Mouse (Mus musculus) frontal cortex, adult (tissue): ENCODE measurements around the gene Prkcb.

Experiments used
- ATAC-seq: cut with Nextera tagmentation; 2 replicates; pipeline ENCODE4 v1.9.2; 2017; ENCODE audit warnings: mild to moderate bottlenecking, moderate library complexity, mixed read lengths; ENCODE audit not compliant: low TSS enrichment

Gene Prkcb

GRCm38 (mm10) chr7:122366635-122367034, 78.1 kb downstream of the Prkcb start:
- ATAC-seq, result no peak

DNA sequence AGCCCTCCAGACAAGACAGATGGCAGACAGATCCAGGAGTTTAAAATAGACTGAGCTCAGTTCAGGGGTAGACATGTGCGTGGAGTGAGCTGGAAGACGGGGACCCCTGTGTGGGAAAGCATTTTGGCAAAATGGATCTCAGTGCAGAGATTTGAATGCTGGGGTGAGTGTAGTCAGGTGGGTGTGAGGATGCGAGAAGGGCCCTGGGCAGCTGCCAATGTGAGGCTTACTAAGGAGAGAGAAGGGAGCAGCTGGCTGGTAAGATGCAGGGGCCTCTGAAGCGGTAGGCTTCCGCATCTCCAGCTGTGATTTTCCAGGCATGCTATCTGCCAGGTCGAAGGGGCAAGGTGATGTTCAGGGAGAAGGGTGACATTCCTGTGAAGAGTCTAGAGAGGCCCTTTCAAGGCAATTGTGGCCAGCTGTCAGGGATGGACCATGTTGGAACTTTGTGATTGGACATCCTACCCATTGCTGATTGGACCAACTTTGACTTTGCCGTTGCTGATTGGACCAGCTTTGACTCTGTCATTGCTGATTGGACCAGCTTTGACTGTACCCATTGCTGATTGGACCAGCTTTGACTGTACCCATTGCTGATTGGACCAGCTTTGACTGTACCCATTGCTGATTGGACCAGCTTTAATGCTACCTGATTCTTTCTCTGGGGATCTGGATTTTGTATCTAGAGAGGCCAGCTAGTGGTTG, 78.9 kb downstream of the Prkcb start:
- peak; percentile 61 for ATAC-seq

GRCm38 (mm10) chr7:122370488-122370887, 81.9 kb downstream of the Prkcb start:
- no peak for ATAC-seq

DNA sequence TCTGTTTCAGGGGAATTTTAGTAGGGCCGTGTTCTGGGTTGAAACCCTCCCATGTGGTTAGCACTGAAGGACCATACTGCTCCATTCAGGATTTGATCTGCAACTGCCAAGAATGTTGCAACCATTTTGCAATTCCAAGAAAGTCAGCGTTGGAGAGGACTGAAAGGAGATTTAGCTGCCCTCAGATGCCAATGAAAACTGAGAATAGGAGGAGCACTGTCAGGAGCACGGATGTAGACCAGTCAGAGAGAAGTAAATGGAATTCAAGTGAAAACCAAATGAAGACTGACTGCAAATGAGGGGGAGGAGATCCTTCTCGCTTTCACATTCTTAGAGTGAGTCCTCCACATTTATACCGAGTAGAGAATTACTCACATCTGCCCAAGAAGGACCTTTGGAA, 83.4 kb downstream of the Prkcb start:
- ATAC-seq, result no peak

DNA sequence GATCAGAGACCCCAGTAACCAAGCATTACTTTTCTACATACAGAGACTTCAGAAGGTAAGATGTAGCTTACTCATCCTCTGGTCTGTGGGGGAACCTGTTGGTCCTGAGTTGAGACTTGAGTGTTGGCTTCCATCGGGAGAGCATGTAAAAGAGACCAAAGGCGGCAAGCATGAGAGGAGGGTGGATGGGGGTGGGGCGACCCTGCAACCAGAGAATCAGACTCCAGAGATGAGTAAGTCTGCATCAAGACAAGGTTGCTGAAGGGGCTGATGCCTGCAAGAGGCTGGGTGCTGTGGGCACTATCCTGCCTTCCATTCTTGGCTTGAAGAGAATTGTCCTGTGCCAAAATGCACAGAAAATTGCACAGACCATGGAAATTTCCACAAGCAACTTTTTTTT, 83.8 kb downstream of the Prkcb start:
- ATAC-seq, result 0 out of 2 replicates have a peak, but pooled peaks have one; percentile 36

DNA sequence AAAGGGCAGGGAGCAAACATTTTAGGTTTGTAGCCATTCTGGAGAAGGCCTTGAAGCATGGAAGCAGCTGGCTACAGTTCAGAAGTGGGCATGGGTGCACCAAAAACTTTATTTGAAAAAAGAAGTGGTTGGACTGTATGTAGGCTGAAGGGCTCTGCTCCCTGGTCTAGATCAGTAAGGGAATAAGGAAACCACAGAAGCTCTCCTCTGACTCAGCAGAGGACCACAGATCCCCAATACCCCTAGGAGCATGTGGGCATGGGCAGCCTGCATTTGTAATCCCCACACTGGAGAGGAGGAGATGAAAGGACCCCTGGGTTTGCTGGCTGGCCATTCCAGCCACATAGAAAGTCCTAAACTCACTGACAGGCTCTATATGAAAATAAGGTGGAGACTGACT, 88.3 kb downstream of the Prkcb start:
- no peak for ATAC-seq

DNA sequence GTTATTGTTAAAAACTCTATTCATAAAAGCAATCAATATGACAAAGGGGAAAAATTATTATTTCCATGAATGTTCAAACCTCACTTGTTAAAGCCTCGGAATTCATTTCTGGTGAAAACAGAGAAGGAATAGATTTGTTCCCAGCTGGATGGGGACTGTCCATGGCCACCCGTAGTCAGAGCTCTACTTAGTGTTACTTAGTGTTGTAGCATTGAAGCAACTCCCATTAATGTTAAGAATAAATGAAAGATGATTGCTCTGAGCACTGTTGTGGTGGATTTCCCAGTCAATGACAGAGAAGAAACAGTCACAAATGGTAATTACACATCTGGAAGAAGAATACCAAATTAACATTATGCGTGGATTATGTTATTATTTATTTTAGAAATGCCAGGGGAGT, 89.4 kb downstream of the Prkcb start:
- ATAC-seq, result no peak

DNA sequence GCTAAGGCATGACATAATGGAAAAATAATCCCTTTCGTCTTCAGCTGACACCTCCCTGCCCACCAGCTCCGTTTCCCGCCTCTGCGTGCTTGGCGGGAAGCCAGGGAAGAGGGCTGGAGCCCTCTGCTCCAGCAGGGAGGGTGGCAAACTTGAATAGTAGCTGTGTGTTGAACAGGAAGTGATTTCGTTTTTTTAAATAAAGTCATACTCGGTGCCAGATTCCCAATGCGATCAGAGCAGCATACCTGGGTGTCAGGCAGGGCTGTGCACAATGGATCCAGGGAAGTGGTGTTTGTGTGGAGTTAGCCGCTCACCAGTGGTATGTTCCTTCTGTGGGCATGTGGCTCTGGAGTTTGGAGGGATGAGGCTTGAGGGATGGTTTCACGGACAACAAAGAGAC, 89.9 kb downstream of the Prkcb start:
- ATAC-seq, result peak; percentile 13; the same call in 1 of the 2 replicates

DNA sequence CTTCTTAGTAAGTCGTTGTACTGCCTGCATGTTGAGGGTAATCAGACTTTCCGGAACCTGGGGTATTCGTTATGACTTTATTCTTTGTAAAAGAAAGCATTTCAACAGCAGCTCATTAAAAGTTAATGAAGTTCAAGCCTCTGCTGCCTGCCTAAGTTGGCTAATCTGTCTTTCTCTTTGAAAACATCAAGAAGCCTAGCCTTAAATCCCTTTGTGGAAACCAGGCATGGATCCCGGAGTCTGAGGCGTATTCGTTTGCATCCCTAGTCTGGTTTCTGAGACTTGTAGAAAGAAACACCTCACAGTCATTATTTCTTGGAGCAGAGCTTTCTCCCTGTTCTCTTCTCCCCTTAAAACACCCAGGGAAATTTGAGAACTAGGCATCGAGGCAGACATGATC, 90.7 kb downstream of the Prkcb start:
- ATAC-seq, result no peak

DNA sequence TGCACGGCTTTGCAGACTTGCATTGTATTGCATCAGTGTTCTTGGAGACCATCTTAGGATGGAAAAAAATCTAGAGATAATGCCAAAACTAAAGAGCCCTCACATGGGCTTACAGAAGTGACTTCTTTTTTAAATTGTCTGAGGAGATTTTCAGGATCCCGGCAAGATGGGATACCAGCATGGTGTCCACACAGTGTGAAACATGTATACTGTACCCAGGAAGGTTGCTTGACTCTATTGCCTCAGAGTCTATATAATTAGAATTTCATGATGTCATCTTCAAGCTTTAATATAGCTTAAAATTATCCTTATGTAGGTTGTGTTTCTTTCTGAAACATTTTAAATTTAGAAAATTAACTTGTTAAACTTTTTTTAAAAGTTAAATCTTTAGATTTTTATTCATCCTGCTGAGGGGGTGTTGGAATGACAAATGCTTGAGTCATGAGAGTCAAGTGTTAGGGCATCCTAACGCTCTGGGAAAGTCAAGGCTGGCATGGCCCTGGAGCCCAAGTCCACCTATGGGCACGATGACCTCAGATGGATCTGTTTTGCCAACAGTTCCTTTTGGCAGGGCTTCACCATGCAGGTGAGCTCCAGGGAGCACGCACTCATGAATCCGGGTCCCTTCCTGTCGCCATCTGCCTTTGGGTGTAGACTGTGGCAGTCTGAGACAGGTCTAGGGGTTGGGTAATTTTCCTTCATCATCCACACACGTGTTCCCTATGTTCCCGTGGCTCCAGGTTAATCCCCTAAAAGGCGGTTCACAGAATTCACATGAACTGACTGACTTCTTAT, 92.0 kb downstream of the Prkcb start:
- ATAC-seq, result peak; percentile 54

- no peak for ATAC-seq
Observed at GRCm38 (mm10) chr7:122381560-122381959, 93.0 kb downstream of the Prkcb start.

- ATAC-seq, result no peak
Observed at GRCm38 (mm10) chr7:122383260-122383659, 94.7 kb downstream of the Prkcb start.

- no peak for ATAC-seq
Observed at GRCm38 (mm10) chr7:122384891-122385290, 96.3 kb downstream of the Prkcb start.

DNA sequence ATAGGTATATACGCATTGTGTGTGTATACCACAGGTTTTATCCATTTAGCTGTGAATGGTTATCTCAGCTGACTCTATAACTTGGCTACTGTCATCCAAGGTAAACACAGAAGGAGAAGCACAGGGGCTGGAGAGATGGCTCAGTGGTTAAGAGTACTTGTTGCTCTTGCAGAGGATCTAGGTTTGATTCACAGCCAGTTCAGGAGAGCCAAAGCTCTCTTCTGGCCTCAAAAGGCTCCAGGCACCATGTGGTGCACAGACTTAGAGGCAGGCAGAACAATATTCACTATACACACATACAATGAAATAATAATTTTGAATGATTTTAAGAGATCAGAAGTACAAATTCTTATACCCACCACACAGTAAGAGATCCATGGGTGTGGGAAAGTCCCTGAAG, 98.0 kb downstream of the Prkcb start:
- no peak for ATAC-seq

DNA sequence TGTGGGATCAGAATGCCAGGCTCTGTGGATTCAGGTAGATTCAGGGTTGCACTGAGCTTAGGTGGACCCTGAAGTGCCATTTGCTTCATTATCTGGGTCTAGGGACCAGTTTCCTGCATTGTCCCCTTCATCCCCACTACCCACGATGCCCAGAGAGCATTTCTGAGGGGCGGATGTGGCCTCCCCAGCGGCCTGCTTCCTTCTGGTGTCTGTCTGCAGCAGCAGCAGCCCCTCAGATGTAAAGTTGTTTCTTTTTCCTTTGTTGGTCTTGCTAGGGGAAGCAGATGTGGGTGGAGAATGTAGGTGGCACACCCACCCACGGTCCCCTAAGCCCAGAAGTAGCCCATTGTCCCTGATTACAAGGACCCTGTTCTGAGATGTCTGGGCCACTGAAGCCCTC, 99.3 kb downstream of the Prkcb start:
- ATAC-seq, result no peak

GRCm38 (mm10) chr7:122388858-122389257, 100.3 kb downstream of the Prkcb start:
- no peak for ATAC-seq

DNA sequence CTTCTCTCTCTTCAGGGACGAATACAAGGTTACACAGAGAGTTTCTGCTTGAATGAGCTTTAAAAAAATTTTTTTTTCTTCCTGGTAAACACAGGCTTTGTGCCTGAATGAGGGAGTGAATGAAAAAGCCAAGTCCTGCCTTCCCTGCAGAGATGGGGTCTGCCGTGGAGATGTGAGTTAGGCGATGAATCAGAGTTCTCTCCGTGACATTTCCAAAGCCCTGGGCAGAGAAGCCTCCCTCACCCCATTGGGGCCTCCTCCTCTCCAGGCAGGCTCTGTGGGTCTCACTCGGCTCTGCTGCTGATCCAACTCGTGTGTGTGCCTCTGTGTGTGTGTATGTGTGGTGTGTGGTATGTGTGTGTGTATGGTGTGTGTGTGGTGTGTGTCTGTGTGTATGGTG, 101.1 kb downstream of the Prkcb start:
- peak; percentile 39 for ATAC-seq

DNA sequence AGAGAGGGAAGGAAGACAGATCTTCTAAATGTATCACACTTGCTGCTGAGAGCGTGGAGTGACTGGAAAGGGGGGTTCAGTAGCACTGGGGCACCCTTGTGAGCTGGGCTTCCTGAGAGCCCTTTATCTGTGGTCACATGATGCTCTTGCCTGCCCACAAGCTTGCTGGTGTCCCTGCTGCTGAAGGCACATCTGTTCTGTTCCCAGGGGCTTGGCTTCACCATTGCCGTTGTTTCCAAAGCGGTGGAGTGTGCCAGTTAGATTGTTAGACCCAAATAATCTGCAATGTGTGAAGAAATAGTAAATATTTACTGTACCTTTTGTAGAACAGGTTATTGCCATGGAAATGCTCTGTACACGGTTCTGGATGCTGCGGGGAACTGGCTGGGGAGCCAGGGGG, 101.6 kb downstream of the Prkcb start:
- ATAC-seq, result peak; percentile 69

DNA sequence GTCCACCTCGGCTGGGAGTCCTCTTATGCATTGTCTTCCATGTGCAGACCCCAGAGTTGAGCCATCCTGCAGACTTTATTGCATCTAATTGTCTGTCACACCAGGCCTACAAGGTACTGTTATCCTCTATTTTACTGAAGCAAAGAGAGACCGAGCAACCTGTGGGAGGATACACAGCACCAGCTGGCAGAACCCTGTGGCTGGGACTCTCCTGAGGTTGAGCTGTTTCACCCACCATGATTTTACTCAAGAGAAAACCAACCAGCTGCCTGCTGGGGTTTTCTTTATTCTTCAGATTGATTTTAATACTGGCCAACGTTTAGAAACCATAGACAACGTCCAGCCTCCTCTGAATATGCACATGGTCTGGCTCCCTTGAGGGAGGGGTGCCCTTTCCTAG, 102.1 kb downstream of the Prkcb start:
- ATAC-seq, result peak; percentile 48; the same call in 1 of the 2 replicates

DNA sequence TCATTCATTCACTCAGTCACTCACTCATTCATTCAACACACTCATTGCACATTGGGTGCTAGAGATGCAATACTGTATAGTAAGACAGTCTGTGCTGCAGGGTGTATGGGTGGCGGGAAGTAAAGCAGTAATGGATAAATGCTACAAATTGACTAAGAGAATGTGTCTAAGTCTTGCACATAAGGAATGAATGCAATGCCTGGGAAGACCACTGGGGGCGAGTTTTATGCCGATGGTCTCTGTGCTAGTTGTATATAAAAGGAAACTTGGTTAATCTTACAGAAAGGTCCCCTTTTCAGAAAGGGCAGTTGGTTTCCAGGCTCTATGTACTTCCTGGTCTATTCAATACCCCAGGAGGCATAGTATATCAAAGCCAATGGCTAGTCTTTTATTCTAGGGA, 102.8 kb downstream of the Prkcb start:
- ATAC-seq, result no peak

- no peak for ATAC-seq
Observed at GRCm38 (mm10) chr7:122393964-122394363, 105.4 kb downstream of the Prkcb start.

DNA sequence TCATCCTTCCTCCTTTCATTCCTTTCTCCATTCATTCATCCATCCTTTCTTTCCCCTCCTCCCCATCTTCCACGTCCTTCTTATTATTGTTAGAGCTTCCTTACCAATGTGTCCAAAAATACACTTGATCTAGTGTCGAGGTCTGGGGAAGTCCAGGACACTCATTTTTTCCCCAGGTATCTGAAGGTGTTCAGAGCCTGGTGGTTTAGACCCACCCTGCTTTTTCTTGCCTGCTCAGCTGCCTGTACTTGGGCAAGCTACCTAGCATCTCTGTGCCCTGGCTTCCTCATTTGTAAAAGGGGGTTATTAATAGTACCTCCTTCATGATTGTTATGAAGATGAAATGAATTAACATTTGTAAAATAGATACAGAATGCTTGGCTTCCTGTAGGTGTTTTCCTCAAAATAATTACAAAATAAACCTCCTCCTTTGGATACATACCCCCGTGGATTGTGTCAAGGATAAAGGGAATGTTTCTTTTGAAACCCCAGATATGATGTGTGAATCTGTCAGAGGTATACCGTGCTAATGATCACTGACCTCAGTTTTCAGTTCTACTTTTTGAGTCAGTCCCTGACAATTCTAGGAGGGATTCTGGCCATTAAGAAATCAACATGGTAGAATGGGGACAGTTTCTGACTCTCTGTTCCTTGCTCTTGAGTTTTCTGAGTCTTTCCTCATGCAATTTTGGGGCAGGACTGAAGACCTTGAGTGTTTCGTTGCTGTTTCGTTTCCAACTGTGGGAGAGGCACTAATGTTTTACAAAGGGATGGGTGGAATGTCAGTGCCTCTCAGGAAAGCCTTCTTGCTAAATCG, 106.8 kb downstream of the Prkcb start:
- no peak for ATAC-seq

GRCm38 (mm10) chr7:122395976-122396315, 107.4 kb downstream of the Prkcb start:
- ATAC-seq, result 0 out of 2 replicates have a peak, but pooled peaks have one; percentile 51
